Mouse (Mus musculus) cerebellum, postnatal 4 days (tissue): Measurements from ENCODE around the gene Akr1e1.
"Not testable (repeated sequence)": the region's sequence is repeated elsewhere in the genome, so short reads cannot be mapped to it uniquely, and the experiment has no call there.

ENCODE experiments used
- DNase-seq, 2 experiments: peaks; one replicate each; pipeline ENCODE4 v3.0.0; 2022; ENCODE audit warnings: low spot score in 2 of 2, mixed read lengths in 1 of 2

Akr1e1 gene

DNA sequence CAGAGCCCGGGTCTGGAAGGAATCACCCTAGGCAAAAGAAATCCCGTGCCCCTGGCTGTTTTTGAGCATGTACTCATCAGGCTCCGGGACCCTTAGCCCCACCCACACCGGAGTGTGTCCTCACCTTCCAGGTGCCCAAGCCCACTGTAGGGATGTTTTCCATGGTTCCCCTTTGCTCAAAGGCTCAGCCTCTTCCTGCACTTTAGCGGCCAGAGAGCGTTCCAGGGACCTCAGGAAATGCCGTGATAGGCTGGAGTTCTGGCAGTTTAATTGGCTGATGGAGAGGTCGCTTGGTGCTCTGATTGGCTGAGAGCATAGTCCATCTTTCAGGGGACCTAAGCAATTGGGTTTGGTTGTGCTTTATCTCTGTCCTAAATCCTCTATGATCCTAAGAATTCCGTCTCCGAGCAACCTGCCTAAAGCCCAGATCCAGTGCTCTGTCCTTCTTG lies at the start of gene Akr1e1:
Gene Akr1e1, minus strand, starts transcription at position 214 of the 449 bp plus-strand sequence.
- peak; percentile 54 to 81 for DNase-seq

DNA sequence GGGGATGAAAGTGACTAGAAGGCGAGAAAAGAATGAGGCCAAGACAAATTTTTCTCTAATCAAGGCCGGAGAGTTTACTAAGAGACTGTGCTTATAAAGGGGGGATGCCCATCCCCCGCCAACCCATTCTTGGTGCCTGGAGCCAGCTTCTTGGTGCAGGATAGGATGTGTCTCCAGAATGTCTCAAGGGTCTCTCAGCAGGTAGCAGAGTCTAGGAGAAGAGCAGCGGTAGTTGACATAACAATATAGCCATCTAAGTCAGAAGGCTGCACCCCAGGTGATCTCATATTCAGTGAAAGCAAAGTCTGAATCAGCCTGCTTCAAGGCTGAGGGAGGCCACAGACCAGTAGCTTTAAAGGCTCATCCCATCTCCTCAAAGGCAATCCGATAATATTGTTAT lies 49.4 kb upstream of the Akr1e1 start:
- DNase-seq: no peak

- DNase-seq: no peak
Measured at GRCm38 (mm10) chr13:4656277-4657146, 47.5 kb upstream of the Akr1e1 start.

GRCm38 (mm10) chr13:4650190-4650589 lies 41.2 kb upstream of the Akr1e1 start:
- no peak for DNase-seq

DNA sequence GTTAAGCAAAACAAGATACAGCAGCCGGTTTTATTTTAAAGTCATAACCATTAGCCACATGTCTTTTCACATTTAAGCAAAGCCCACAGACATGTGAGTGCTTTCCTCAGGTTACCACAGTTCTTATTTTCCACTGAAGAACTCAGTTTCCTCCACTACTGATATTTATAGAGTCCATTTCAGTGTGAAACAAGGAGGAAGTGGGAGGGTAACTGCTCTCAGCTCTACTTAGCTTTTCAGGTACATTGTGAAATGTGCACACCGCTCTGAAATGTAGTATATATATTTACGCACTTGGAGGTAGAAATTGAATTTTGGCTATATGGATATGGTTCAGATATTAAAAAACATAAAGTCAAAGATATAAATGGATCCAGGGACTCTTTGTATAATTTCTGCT lies 36.3 kb upstream of the Akr1e1 start:
- DNase-seq: no peak

- DNase-seq: no peak
Measured at GRCm38 (mm10) chr13:4610902-4611301, 1.9 kb upstream of the Akr1e1 start.

GRCm38 (mm10) chr13:4608530-4608929 lies 444 bp downstream of the Akr1e1 start:
- no peak for DNase-seq

DNA sequence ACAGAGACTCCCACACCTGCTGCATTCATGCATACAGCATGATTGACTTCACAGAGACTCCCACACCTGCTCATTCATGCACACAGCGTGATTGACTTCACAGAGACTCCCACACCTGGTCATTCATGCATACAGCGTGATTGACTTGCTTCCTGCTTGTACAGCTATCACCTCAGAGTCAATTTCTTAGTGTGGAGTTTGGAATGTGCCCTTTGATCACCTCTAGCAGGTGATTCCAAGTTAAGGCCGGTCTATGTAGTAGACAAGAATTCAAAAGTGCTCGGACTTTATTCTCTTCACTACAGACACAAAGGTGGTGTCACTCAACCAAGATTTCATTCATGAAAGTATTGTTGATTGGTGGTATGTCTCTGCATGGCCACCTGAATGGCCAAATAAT lies 2.2 kb downstream of the Akr1e1 start:
- DNase-seq: no peak

- DNase-seq: not testable (repeated sequence)
Measured at GRCm38 (mm10) chr13:4603431-4603830, 5.5 kb downstream of the Akr1e1 start.

GRCm38 (mm10) chr13:4576921-4577320 lies 32.1 kb downstream of the Akr1e1 start:
- no peak for DNase-seq

DNA sequence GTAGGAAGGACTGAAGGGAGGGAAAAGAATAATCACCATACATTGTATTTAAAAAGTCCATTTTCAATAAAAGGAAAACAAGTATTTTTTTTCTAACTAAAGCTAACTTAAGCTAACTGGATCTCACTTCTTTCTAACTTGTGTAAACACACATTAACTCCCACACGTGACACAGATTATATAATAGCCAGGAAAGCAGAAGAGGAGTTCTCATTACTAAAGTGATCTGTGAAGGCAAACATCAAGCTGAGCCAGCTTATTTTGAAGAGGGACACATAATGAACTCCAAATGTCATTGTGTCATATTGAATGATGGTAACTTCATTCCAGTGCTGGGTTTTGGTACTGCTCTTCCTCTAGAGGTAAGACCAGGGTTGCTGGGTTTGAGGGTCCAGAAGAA lies 35.1 kb downstream of the Akr1e1 start, which contains the start of gene Akr1c21:
Gene Akr1c21, plus strand, starts transcription at position 205 of the 400 bp plus-strand sequence.
- DNase-seq: no peak

DNA sequence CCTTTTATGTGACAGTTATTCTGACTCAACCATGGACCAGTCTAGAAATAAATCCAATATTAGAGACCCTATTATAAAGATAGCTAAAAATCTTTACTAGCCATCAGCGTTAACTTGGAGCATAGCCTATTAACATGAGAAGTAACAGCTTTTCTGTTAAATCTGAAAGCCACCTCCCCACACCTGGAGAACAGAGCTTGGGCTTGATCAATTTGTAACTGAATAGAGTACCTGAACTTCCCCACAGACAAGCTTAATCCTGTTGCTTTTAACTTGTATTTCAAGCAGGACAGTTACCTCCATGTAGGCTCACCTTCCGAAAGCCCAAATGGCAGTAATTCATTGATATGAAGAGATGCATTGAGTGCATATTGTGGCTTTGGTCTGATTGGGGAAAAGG lies 43.0 kb downstream of the Akr1e1 start:
- DNase-seq: no peak

- no peak for DNase-seq
Measured at GRCm38 (mm10) chr13:4560500-4560899, 48.5 kb downstream of the Akr1e1 start.

- DNase-seq: no peak
Measured at GRCm38 (mm10) chr13:4559143-4559542, 49.8 kb downstream of the Akr1e1 start.
